Mouse (Mus musculus) CH12.LX (cell line): ENCODE measurements at regions not wholly inside any gene's neighbourhood (a gene's known extent, or its start where the extent isn't known, plus 50 kb on each side); places are given as distances from the start of the nearest gene placed in this dataset.

Experiments used
- DNase-seq: peaks from one replicate; pipeline ENCODE4 v3.0.0-alpha.2; 2013; ENCODE audit errors: extremely low read depth
- H3K27ac ChIP-seq: 2 replicates; pipeline ENCODE4 v1.5.1; 2012; ENCODE audit warnings: low read depth, mild to moderate bottlenecking, control low read depth, moderate library complexity; ENCODE audit not compliant: insufficient read depth
- H3K27me3 ChIP-seq: replicated peaks from 2 replicates; pipeline ENCODE3; 2012; ENCODE audit warnings: inconsistent platforms
- H3K36me3 ChIP-seq, 2 experiments: replicated peaks in 1 of 2; 2 replicates each; pipeline versions ENCODE3 to v1.6.1; 2012; ENCODE audit warnings: inconsistent platforms in 1 of 2, low read length in 1 of 2, mild to moderate bottlenecking in 1 of 2, mixed read lengths in 1 of 2, moderate library complexity in 1 of 2; ENCODE audit not compliant: control insufficient read depth in 1 of 2, insufficient read depth in 1 of 2
- H3K4me1 ChIP-seq, 2 experiments: 2 replicates each; pipeline ENCODE4 v1.6.1; 2012; ENCODE audit warnings: inconsistent platforms in 1 of 2, moderate library complexity in 1 of 2; ENCODE audit not compliant: insufficient read depth in 2 of 2, control insufficient read depth in 1 of 2
- H3K4me2 ChIP-seq: 2 replicates; pipeline ENCODE4 v1.6.1; 2012; ENCODE audit warnings: low read depth, mild to moderate bottlenecking, control low read depth; ENCODE audit not compliant: poor library complexity, insufficient read depth, severe bottlenecking
- H3K4me3 ChIP-seq, 3 experiments: fragments of 150-350 bp in 1 of 3; sonication (generic) in 1 of 3; replicated peaks in 1 of 3; 2 replicates each; pipeline versions ENCODE3 to v1.5.1; 2011 to 2012; ENCODE audit warnings: low read depth in 2 of 3, low read length in 2 of 3, mild to moderate bottlenecking in 2 of 3, moderate library complexity in 2 of 3, control low read depth in 1 of 3, improper control_type of control experiment in 1 of 3, inconsistent platforms in 1 of 3, mixed read lengths in 1 of 3; ENCODE audit not compliant: poor library complexity in 1 of 3
- H3K79me2 ChIP-seq: replicated peaks from 2 replicates; pipeline ENCODE4 v1.6.1; 2012; ENCODE audit warnings: mild to moderate bottlenecking, moderate library complexity; ENCODE audit not compliant: control insufficient read depth, poor library complexity, insufficient read depth, severe bottlenecking; ENCODE audit errors: extremely low read depth
- H3K9ac ChIP-seq: 2 replicates; pipeline ENCODE4 v1.6.1; 2012; ENCODE audit warnings: low read depth, mild to moderate bottlenecking, control low read depth, moderate library complexity; ENCODE audit not compliant: insufficient read depth
- H3K9me3 ChIP-seq: replicated peaks from 2 replicates; pipeline ENCODE3; 2012; ENCODE audit warnings: low read length, inconsistent platforms, mixed read lengths
- BHLHE40 ChIP-seq: IDR thresholded peaks from 2 replicates; pipeline ENCODE4 v1.6.1; 2011; ENCODE audit warnings: mild to moderate bottlenecking, low read depth, low read length, improper control_type of control experiment
- E2F4 ChIP-seq: IDR thresholded peaks from 2 replicates; pipeline ENCODE4 v1.6.1; 2011; ENCODE audit warnings: low read depth, low read length, improper control_type of control experiment; ENCODE audit not compliant: insufficient replicate concordance
- ELF1 ChIP-seq: IDR thresholded peaks from 2 replicates; pipeline ENCODE4 v1.6.1; 2014; ENCODE audit warnings: low read depth, mild to moderate bottlenecking, inconsistent platforms, low read length, improper control_type of control experiment
- EP300 ChIP-seq: IDR thresholded peaks from 2 replicates; pipeline ENCODE4 v1.6.1; 2011; ENCODE audit warnings: low read length, improper control_type of control experiment
- HCFC1 ChIP-seq: IDR thresholded peaks from 2 replicates; pipeline ENCODE4 v1.6.1; 2012; ENCODE audit warnings: low read depth, mild to moderate bottlenecking, inconsistent platforms, low read length, improper control_type of control experiment
- JUN ChIP-seq: IDR thresholded peaks from 2 replicates; pipeline ENCODE4 v1.6.1; 2011; ENCODE audit warnings: low read depth, mild to moderate bottlenecking, low read length, improper control_type of control experiment, moderate library complexity; ENCODE audit not compliant: insufficient read depth
- KAT2A ChIP-seq: IDR thresholded peaks from 2 replicates; pipeline ENCODE4 v1.6.1; 2012; ENCODE audit warnings: low read length, improper control_type of control experiment, inconsistent platforms; ENCODE audit not compliant: insufficient replicate concordance
- MAX ChIP-seq: IDR thresholded peaks from 2 replicates; pipeline ENCODE4 v1.6.1; 2011; ENCODE audit warnings: low read length, improper control_type of control experiment
- MAZ ChIP-seq: IDR thresholded peaks from 2 replicates; pipeline ENCODE4 v1.6.1; 2012; ENCODE audit warnings: low read depth, mild to moderate bottlenecking, inconsistent platforms, low read length, improper control_type of control experiment, moderate library complexity
- NRF1 ChIP-seq: IDR thresholded peaks from 2 replicates; pipeline ENCODE4 v1.6.1; 2014; ENCODE audit warnings: low read depth, mild to moderate bottlenecking, inconsistent platforms, low read length, improper control_type of control experiment, moderate library complexity
- RAD21 ChIP-seq: IDR thresholded peaks from 2 replicates; pipeline ENCODE4 v1.6.1; 2011; ENCODE audit warnings: low read depth, mild to moderate bottlenecking, low read length, improper control_type of control experiment, moderate library complexity
- RCOR1 ChIP-seq: conservative IDR thresholded peaks from 2 replicates; pipeline ENCODE4 v1.6.1; 2012; ENCODE audit warnings: low read depth, mild to moderate bottlenecking, inconsistent platforms, low read length, improper control_type of control experiment
- SMC3 ChIP-seq: IDR thresholded peaks from 2 replicates; pipeline ENCODE4 v1.6.1; 2011; ENCODE audit warnings: low read depth, low read length, improper control_type of control experiment
- USF1 ChIP-seq: IDR thresholded peaks from 2 replicates; pipeline ENCODE4 v1.6.1; 2014; ENCODE audit warnings: low read depth, mild to moderate bottlenecking, inconsistent platforms, low read length, improper control_type of control experiment
- ZC3H11A ChIP-seq: IDR thresholded peaks from 2 replicates; pipeline ENCODE4 v1.6.1; 2012; ENCODE audit warnings: low read depth, mild to moderate bottlenecking, inconsistent platforms, low read length, improper control_type of control experiment
- dilution Hi-C: fragments of 300-500 bp; cut with MboI; formaldehyde crosslinking; loops from 2 replicates; pipeline ENCODE4 v1.14.3; 2020; ENCODE audit warnings: low sequenced_read_pairs; ENCODE audit not compliant: extremely low pct_unique_long_range_greater_than_20kb, extremely low pct_ligation_motif_present
- in situ Hi-C: fragments of 300-500 bp; cut with MboI; formaldehyde crosslinking; loops from 3 replicates; pipeline ENCODE4 v1.14.3; 2019; ENCODE audit warnings: low sequenced_read_pairs, low pct_ligation_motif_present, low pct_unique_long_range_greater_than_20kb, mixed read lengths

DNA sequence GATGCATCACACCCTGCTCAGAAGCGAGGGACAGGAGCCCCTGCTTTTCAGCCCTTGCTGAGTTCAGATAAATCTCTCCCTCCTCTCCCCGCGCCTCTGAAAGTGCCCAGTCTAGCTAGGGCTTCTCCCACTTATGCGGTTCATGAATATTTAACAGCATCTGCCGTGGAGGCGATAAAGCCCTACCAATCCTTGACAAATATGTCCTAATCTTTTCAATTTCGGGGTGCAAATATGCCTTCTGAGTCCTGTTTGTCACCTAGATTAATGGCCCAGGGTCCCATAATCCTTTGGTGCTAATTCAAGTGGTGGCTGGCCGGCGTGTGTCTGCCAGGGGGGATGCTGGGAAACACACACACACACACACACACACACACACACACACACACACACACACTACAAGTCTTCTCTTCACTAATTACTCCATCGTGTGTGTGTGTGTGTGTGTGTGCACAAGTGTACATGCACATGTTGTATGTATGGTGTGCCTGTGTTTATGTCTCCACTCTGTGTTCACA, 65.5 kb upstream of the Lhx5 start:
- Histone ChIP-seq H3K9ac (no peak overlapping the region), H3K27me3 (peaks cover 89% of the 10 kb centered on the region), H3K9me3 (no peaks in the 10 kb centered on the region), H3K4me2 (no peak overlapping the region), H3K79me2 (no peaks in the 10 kb centered on the region), H3K27ac (no peak overlapping the region), H3K36me3 (no peaks in the 10 kb centered on the region), H3K4me1 (no peaks in the 10 kb centered on the region), H3K4me3 (no peak overlapping the region)
- dilution Hi-C loops = no loop called here
- TF ChIP-seq ELF1 (no peak), SMC3 (no peak), MAX (no peak), KAT2A (no peak), USF1 (no peak)
- in situ Hi-C loops = no loop called here
- no peak for DNase-seq

DNA sequence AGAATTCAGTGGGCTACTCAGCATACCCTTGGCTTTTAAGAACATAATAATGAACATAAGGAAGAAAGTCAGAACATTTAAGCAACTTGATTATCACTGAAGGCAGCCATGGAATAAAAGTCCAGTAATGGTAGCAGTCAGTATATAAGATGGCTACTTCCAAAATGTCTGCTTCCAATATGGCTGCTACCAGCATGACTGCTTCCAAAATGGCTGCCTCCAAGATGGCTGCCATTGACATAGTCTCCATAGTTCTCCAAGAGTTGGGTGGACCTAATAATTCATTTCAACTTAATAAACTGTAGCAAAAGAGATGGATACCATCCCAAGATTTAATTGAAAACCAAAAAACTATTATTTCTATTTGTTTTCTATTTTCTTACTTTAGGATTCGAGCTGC, 62.7 kb upstream of the Lhx5 start:
- H3K4me3 ChIP-seq = no peak overlapping the region
- dilution Hi-C loops = no loop called here
- DNase-seq = no peak
- no peaks in the 10 kb centered on the region for H3K4me1 ChIP-seq
- TF ChIP-seq NRF1 (peak; percentile 46; the same call in 1 of the 2 replicates), HCFC1 (no peak)
- no peak overlapping the region for H3K27ac ChIP-seq
- in situ Hi-C loops = no loop called here
- H3K27me3 ChIP-seq = peaks cover 92% of the 10 kb centered on the region
- H3K4me2 ChIP-seq = no peak overlapping the region
- H3K79me2 ChIP-seq = no peaks in the 10 kb centered on the region
- H3K9ac ChIP-seq = no peak overlapping the region
- no peaks in the 10 kb centered on the region for H3K9me3 ChIP-seq
- H3K36me3 ChIP-seq = no peaks in the 10 kb centered on the region

DNA sequence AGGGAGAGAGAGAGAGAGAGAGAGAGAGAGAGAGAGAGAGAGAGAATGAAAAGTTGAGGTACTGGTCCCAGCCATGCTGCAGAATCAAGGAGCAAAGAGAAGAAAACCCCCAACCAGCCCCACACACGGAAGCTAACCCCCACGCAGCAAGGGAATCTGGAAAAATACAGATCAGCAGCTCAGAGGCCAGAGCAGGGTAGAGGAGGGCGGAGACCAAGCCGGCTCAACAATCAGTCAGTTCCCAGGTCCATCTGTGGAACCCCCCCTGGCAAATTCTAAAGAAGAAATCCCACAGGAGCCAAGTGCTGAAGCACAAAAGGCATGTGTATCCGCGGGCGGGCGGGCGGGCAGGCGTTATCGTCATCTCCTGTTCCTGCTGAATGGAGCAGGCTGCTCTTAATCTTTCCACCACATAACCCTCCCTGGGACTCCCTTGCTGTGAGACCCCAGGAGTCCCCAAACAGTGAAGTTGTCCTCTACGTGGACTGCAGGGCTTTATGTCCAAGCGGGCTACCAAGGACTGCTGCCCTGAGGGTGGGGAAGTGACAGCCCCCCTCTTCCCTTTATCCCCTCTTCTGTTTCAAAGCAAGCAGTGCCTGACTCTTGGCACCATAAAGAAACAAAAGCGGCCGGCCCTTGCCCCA, 60.2 kb upstream of the Lhx5 start:
- DNase-seq = no peak
- dilution Hi-C loops = no loop called here

More for the DNA sequence above, 60.2 kb upstream of the Lhx5 start:
- in situ Hi-C loops = no loop called here
- no peaks in the 10 kb centered on the region for H3K79me2 ChIP-seq
- no peak overlapping the region for H3K27ac ChIP-seq
- H3K4me1 ChIP-seq = no peaks in the 10 kb centered on the region
- H3K9me3 ChIP-seq = no peaks in the 10 kb centered on the region
- H3K4me3 ChIP-seq = no peak overlapping the region
- no peak overlapping the region for H3K9ac ChIP-seq
- peaks cover 90% of the 10 kb centered on the region for H3K27me3 ChIP-seq
- H3K36me3 ChIP-seq = no peaks in the 10 kb centered on the region
- H3K4me2 ChIP-seq = no peak overlapping the region
- no peak for TF ChIP-seq KAT2A
- no peak for TF ChIP-seq ELF1
- no peak for TF ChIP-seq ZC3H11A
- TF ChIP-seq RAD21 = no peak
- no peak for TF ChIP-seq RCOR1
- TF ChIP-seq E2F4 = no peak
- TF ChIP-seq JUN = no peak
- TF ChIP-seq BHLHE40 = no peak
- no peak for TF ChIP-seq MAZ
- no peak for TF ChIP-seq USF1
- no peak for TF ChIP-seq EP300
